Mouse (Mus musculus) small intestine, adult 2 months (tissue): ENCODE results near the gene Rptor. TPM values are rescaled to one million over a fixed set of nuclear protein-coding genes. Genes with fewer than 3 reads are reported as not detected.

Experiments
- H3K27ac ChIP-seq: fragments of 200-500 bp; 2 replicates; pipeline ENCODE4 v1.5.1; 2012; ENCODE audit warnings: low read depth, low read length, control low read depth, inconsistent platforms; ENCODE audit not compliant: insufficient read depth
- H3K27me3 ChIP-seq: fragments of 200-500 bp; 2 replicates; pipeline ENCODE4 v1.6.1; 2012; ENCODE audit warnings: mild to moderate bottlenecking, moderate library complexity, low read length, inconsistent platforms; ENCODE audit not compliant: control insufficient read depth, insufficient read depth
- H3K36me3 ChIP-seq: fragments of 200-500 bp; 2 replicates; pipeline ENCODE4 v1.6.1; 2012; ENCODE audit warnings: mild to moderate bottlenecking, low read length, control low read depth, inconsistent platforms; ENCODE audit not compliant: control insufficient read depth, insufficient read depth
- H3K4me1 ChIP-seq: fragments of 200-500 bp; 2 replicates; pipeline ENCODE4 v1.6.1; 2012; ENCODE audit warnings: low read length, inconsistent platforms, mixed read lengths; ENCODE audit not compliant: control insufficient read depth, insufficient read depth, insufficient read length
- H3K4me3 ChIP-seq: fragments of 200-500 bp; 2 replicates; pipeline ENCODE4 v1.5.1; 2012; ENCODE audit warnings: low read depth, mild to moderate bottlenecking, control low read depth, inconsistent platforms, low read length, moderate library complexity
- CTCF ChIP-seq: fragments of 200-500 bp; IDR thresholded peaks from 2 replicates; pipeline ENCODE4 v1.5.1; 2012; ENCODE audit warnings: low read depth, mild to moderate bottlenecking, control low read depth, inconsistent platforms, low read length, moderate library complexity, mixed read lengths; ENCODE audit not compliant: insufficient replicate concordance, insufficient read length; ENCODE audit errors: extremely low read depth
- POLR2A ChIP-seq: fragments of 200-500 bp; IDR thresholded peaks from 2 replicates; pipeline ENCODE4 v1.6.1; 2012; ENCODE audit warnings: low read depth, mild to moderate bottlenecking, control low read depth, inconsistent platforms, low read length, moderate library complexity
- WGBS: fragments of 180-500 bp; shearing (Covaris S2); methylation state at CpG from one replicate; pipeline ENCODE4 v1.1.7; 2018; 5-methylcytosine and 5-hydroxymethylcytosine counted together
- polyA plus RNA-seq: library from polyadenylated mRNA; depleted of rRNA; stranded (reverse); fragments of >200 nt; gene quantifications from 2 replicates; pipeline ENCODE4 v1.2.3, GENCODE M21; 2012

The Rptor gene
- polyA plus RNA-seq, 1 experiment: 26.8 TPM

- WGBS: 14% methylated on average over 7 of the region's 7 CpGs
- Histone ChIP-seq H3K27ac (peak overlapping the region; percentile 99), H3K36me3 (peaks cover 12% of the 10 kb centered on the region), H3K4me3 (peak overlapping the region; percentile 83), H3K4me1 (peaks cover 32% of the 10 kb centered on the region), H3K27me3 (no peaks in the 10 kb centered on the region; the same call in 1 of the 2 replicates)
- TF ChIP-seq CTCF (no peak), POLR2A (no peak)
These were observed 310.1 kb downstream of the Rptor start for GRCm38 (mm10) chr11:119912845-119913244.

GRCm38 (mm10) chr11:119913291-119913934, 310.7 kb downstream of the Rptor start, which contains the start of gene Chmp6:
TSS of gene Chmp6 (plus strand) at chr11:119913441.
- Histone ChIP-seq H3K27ac (peak within 1 kb of the TSS; percentile 99), H3K4me1 (peaks cover 32% of the 10 kb centered on the region), H3K36me3 (peaks cover 18% of the 10 kb centered on the region), H3K27me3 (no peaks in the 10 kb centered on the region), H3K4me3 (peak within 1 kb of the TSS; percentile 83)
- TF ChIP-seq CTCF: no peak
- TF ChIP-seq POLR2A: peak; percentile 18; the same call in 1 of the 2 replicates
- under 1% methylated on average over 48 of the region's 48 CpGs for WGBS

- H3K27ac ChIP-seq: peak overlapping the region; percentile 99
- under 1% methylated on average over 26 of the region's 26 CpGs for WGBS
- H3K27me3 ChIP-seq: no peaks in the 10 kb centered on the region
- peak overlapping the region; percentile 83 for H3K4me3 ChIP-seq
- H3K4me1 ChIP-seq: peaks cover 32% of the 10 kb centered on the region
- no peak for TF ChIP-seq CTCF
- no peak for TF ChIP-seq POLR2A
- H3K36me3 ChIP-seq: peaks cover 22% of the 10 kb centered on the region
These were observed 311.2 kb downstream of the Rptor start for GRCm38 (mm10) chr11:119913935-119914314.

- 4% methylated on average over 4 of the region's 4 CpGs for WGBS
- Histone ChIP-seq H3K27me3 (no peaks in the 10 kb centered on the region), H3K4me3 (peak overlapping the region; percentile 83), H3K4me1 (peaks cover 32% of the 10 kb centered on the region), H3K36me3 (peaks cover 26% of the 10 kb centered on the region), H3K27ac (peak overlapping the region; percentile 99)
- no peak for TF ChIP-seq POLR2A
- TF ChIP-seq CTCF: no peak
These were observed 311.7 kb downstream of the Rptor start for GRCm38 (mm10) chr11:119914381-119914780.

GRCm38 (mm10) chr11:119915666-119916065, 313.0 kb downstream of the Rptor start:
- WGBS: 19% methylated on average over 9 of the region's 9 CpGs
- Histone ChIP-seq H3K27ac (peak overlapping the region; percentile 99), H3K4me3 (peak overlapping the region; percentile 83), H3K36me3 (peaks cover 26% of the 10 kb centered on the region), H3K27me3 (no peaks in the 10 kb centered on the region), H3K4me1 (peaks cover 32% of the 10 kb centered on the region)
- TF ChIP-seq CTCF: no peak
- TF ChIP-seq POLR2A: no peak

- TF ChIP-seq POLR2A (peak; percentile 65; the same call in 1 of the 2 replicates), CTCF (no peak)
- Histone ChIP-seq H3K27me3 (no peaks in the 10 kb centered on the region), H3K27ac (peak overlapping the region; percentile 99), H3K4me3 (peak overlapping the region; percentile 83), H3K4me1 (peaks cover 32% of the 10 kb centered on the region), H3K36me3 (peaks cover 26% of the 10 kb centered on the region)
- WGBS: 23% methylated on average over 15 of the region's 15 CpGs
These were observed 313.5 kb downstream of the Rptor start for GRCm38 (mm10) chr11:119916102-119916790.

- peak overlapping the region; percentile 99 for H3K27ac ChIP-seq
- TF ChIP-seq POLR2A (no peak), CTCF (no peak)
- peaks cover 32% of the 10 kb centered on the region for H3K4me1 ChIP-seq
- H3K27me3 ChIP-seq: no peaks in the 10 kb centered on the region
- H3K36me3 ChIP-seq: peaks cover 26% of the 10 kb centered on the region
- peak overlapping the region; percentile 83 for H3K4me3 ChIP-seq
- WGBS: 87% methylated on average over 21 of the region's 21 CpGs
These were observed 314.2 kb downstream of the Rptor start for GRCm38 (mm10) chr11:119916834-119917469.
